Comparison of ENCODE assay signal across 8 mouse cellular contexts in genomic region chr16:20240468-20241414, GRCm38 (mm10). TPM values are rescaled to one million over a fixed set of nuclear protein-coding genes. Genes with fewer than 3 reads are reported as not detected.
A peak's percentile ranks its signal among the peaks of the same experiment; 100 is the strongest.
DNase-seq lines count a peak whose midpoint lies in the region; ATAC-seq and TF ChIP-seq lines count a peak whose summit lies in the region.

Gene Map6d1 (minus strand): TSS chr16:20241358.

- TF ChIP-seq CTCF in brain, embryonic 14.5 days (IDR thresholded peaks at IDR 0.05; ENCODE audit: borderline replicate concordance, extremely low read depth, insufficient read depth, insufficient read length): no peak

- WGBS in forebrain, embryonic 11.5 days: under 1% methylated on average over 90 of the region's 90 CpGs

- intact Hi-C loops in heart, postnatal 10 days (cut with DNase I): no loop called here

- H3K27me3 ChIP-seq in forebrain, embryonic 11.5 days (ENCODE audit: control insufficient read depth, insufficient read depth, low read length): no peaks in the 10 kb centered on the region

- peak within 1 kb of the TSS; percentile 73 for H3K9ac ChIP-seq in forebrain, embryonic 11.5 days (ENCODE audit: low read length)

- peak; percentile 84 for ATAC-seq in forebrain, embryonic 11.5 days (replicated peaks; ENCODE audit: low FRiP score)
- no peak for ATAC-seq in erythroid progenitor cell, adult 5-6 weeks (replicated peaks; ENCODE audit: low FRiP score, poor library complexity, severe bottlenecking)

- no peaks in the 10 kb centered on the region for H3K9me3 ChIP-seq in forebrain, embryonic 11.5 days (ENCODE audit: control insufficient read depth, low read length)

- TF ChIP-seq POLR2A in brain, embryonic 14.5 days (IDR thresholded peaks at IDR 0.05; ENCODE audit: borderline replicate concordance, extremely low read depth, insufficient read depth, insufficient read length, poor library complexity, severe bottlenecking): peak; percentile 76

- H3K36me3 ChIP-seq in forebrain, embryonic 11.5 days (ENCODE audit: control insufficient read depth, insufficient read depth, low read length): no peaks in the 10 kb centered on the region

- peak within 1 kb of the TSS; percentile 86 for H3K4me2 ChIP-seq in forebrain, embryonic 11.5 days (ENCODE audit: low read depth, low read length, severe bottlenecking)

- peak within 1 kb of the TSS; percentile 68 for H3K4me3 ChIP-seq in forebrain, embryonic 11.5 days (ENCODE audit: low read depth, low read length)

- peak; percentile 53 for DNase-seq in NIH3T3 (ENCODE audit: low read depth)
- peak; percentile 69 for DNase-seq in brain, embryonic 14.5 days (ENCODE audit: low read depth)
- DNase-seq in forebrain, embryonic 11.5 days (ENCODE audit: low spot score): peak; percentile 81
- peak; percentile 53 to 64 for DNase-seq in heart, postnatal 10 days
- peak; percentile 63 to 64 for DNase-seq in layer of hippocampus, postnatal 25 days (ENCODE audit: extremely low spot score in 1 of 2, low spot score in 1 of 2)
- DNase-seq in lung, postnatal 25 days (ENCODE audit: low spot score): peak; percentile 3
- DNase-seq in right cerebral cortex, adult 18-20 months: peak; percentile 63

- no peak within 1 kb of the TSS for H3K27ac ChIP-seq in forebrain, embryonic 11.5 days (ENCODE audit: low read depth, low read length)

- H3K4me1 ChIP-seq in forebrain, embryonic 11.5 days (replicated peaks; ENCODE audit: control insufficient read depth, insufficient read depth, low read length): peaks cover 4% of the 10 kb centered on the region; the same call in 1 of the 2 replicates

RNA-seq across cellular contexts. Expression of gene Map6d1, which starts in this region (rescaled TPM):
- 4.5 and 4.6 TPM in 2 replicates for polyA plus RNA-seq in brain, embryonic 14.5 days (2012; rRNA removed)
- polyA plus RNA-seq in forebrain, embryonic 11.5 days (2014; fragmentation: Nextera tagmentation; extraction: Ambion mirVana): 1.3 and 2.0 TPM in 2 replicates
- under 1 TPM; 0.89 to 0.91 TPM for total RNA-seq in heart, postnatal 10 days (2021)
- 10 to 100 TPM; 41.0 to 42.1 TPM for total RNA-seq in layer of hippocampus, postnatal 25 days (2021)
- total RNA-seq in erythroid progenitor cell, adult 5-6 weeks (2015; ENCODE audit: low replicate concordance): not detected in 2 replicates
- total RNA-seq in erythroid progenitor cell, adult 5-6 weeks (2017; ENCODE audit: low replicate concordance): not detected in 2 replicates

Comparison
In these comparisons a context has a peak if more than half of its experiments do, and no peak if none do; other contexts are left out.
1. RNA of gene Map6d1 (total RNA-seq): 41.0 to 42.1 TPM in layer of hippocampus, postnatal 25 days; 0.89 to 0.91 TPM in heart, postnatal 10 days and not detected in erythroid progenitor cell, adult 5-6 weeks; every median in the first group is over 10 times any median in the second.
2. Peak in DNase-seq in heart, postnatal 10 days; RNA of the gene not detected or under 1 TPM.
3. DNase-seq: peak in every context shown above with its lines; median percentile 81 in forebrain, embryonic 11.5 days; 69 in brain, embryonic 14.5 days; 64 in layer of hippocampus, postnatal 25 days; 63 in right cerebral cortex, adult 18-20 months; 58 in heart, postnatal 10 days; 53 in NIH3T3; 3 in lung, postnatal 25 days.